Mouse (Mus musculus): ENCODE data around the gene Ucn. TPM values are rescaled to one million over a fixed set of nuclear protein-coding genes. Genes with fewer than 3 reads are reported as not detected.

The Ucn gene
- polyA plus RNA-seq (2011; ENCODE audit: insufficient read depth, insufficient read length, low read depth, missing spikeins), result not detected in 2 replicates

DNA sequence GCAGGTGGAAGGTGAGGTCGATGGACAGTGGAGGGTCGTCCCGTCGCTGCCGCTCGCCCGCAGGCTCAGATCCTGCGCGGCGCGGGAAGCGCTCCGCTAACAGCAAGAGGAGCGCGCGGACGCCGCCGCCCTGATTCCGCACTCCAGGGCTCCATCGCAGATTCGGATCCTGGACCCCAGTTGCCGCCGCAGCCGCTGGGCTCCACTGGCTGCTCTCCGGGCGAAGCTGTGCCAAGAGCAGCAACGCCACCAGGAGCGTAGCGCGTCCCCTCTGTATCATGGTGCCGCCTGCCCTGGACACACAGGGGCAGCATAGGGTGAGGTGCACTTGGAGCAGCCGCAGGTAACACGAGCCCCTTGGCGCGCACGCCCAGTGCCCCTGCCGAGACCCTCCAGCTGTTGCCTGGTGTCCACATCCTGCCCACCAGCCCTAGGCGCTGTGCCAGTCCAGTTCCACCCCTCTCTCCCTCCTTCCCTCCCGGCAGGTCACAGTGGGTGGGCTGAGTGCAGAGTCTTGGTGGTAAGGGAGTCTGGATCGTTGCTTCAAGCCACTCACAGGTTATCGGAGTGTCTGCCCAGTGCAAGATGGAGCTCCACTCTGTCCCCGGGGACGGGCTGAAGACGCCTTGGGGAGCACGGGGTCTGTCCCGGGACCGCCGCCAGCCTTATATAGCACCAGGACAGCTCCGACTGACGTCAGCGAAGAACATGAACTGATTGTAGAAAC is at the start of gene Ucn:
Ucn (minus strand) TSS at position 589 of the 727 bp plus-strand sequence.
- Histone ChIP-seq H3K4me1 (ENCODE audit: control insufficient read depth, insufficient read depth, low read length) (no peaks in the 10 kb centered on the region), H3K36me3 (ENCODE audit: control insufficient read depth, insufficient read depth, low read length, poor library complexity, severe bottlenecking) (no peaks in the 10 kb centered on the region), H3K4me3 (ENCODE audit: low read depth, low read length) (peak within 1 kb of the TSS; percentile 54), H3K9ac (ENCODE audit: low read depth, poor library complexity, severe bottlenecking) (peak within 1 kb of the TSS; percentile 23), H3K9me3 (replicated peaks; ENCODE audit: control insufficient read depth, insufficient read depth, low read length, poor library complexity, severe bottlenecking) (no peaks in the 10 kb centered on the region), H3K27ac (ENCODE audit: insufficient read depth, low read length) (no peak within 1 kb of the TSS), H3K27me3 (ENCODE audit: control insufficient read depth, insufficient read depth, low read length, poor library complexity, severe bottlenecking) (peaks cover 12% of the 10 kb centered on the region; the same call in 1 of the 2 replicates)
- no peak for TF ChIP-seq POLR2A (IDR thresholded peaks at IDR 0.05; ENCODE audit: insufficient read depth, low read length)
- no peak for TF ChIP-seq CTCF (IDR thresholded peaks at IDR 0.05; ENCODE audit: low read depth, low read length)
- no peak for TF ChIP-seq EP300 (IDR thresholded peaks at IDR 0.05; ENCODE audit: insufficient read depth, low read depth, low read length)

GRCm38 (mm10) chr5:31183678-31184077 is 45.0 kb upstream of the Ucn start:
- Histone ChIP-seq H3K27me3 (ENCODE audit: control insufficient read depth, insufficient read depth, low read length, poor library complexity, severe bottlenecking) (no peaks in the 10 kb centered on the region), H3K27ac (ENCODE audit: insufficient read depth, low read length) (no peak overlapping the region), H3K9me3 (replicated peaks; ENCODE audit: control insufficient read depth, insufficient read depth, low read length, poor library complexity, severe bottlenecking) (no peaks in the 10 kb centered on the region), H3K36me3 (ENCODE audit: control insufficient read depth, insufficient read depth, low read length, poor library complexity, severe bottlenecking) (peaks cover 4% of the 10 kb centered on the region; the same call in 1 of the 2 replicates), H3K9ac (ENCODE audit: low read depth, poor library complexity, severe bottlenecking) (no peak overlapping the region), H3K4me3 (ENCODE audit: low read depth, low read length) (no peak overlapping the region), H3K4me1 (ENCODE audit: control insufficient read depth, insufficient read depth, low read length) (no peaks in the 10 kb centered on the region)
- TF ChIP-seq EP300 (IDR thresholded peaks at IDR 0.05; ENCODE audit: insufficient read depth, low read depth, low read length), result no peak
- no peak for TF ChIP-seq POLR2A (IDR thresholded peaks at IDR 0.05; ENCODE audit: insufficient read depth, low read length)
- TF ChIP-seq CTCF (IDR thresholded peaks at IDR 0.05; ENCODE audit: low read depth, low read length), result no peak

DNA sequence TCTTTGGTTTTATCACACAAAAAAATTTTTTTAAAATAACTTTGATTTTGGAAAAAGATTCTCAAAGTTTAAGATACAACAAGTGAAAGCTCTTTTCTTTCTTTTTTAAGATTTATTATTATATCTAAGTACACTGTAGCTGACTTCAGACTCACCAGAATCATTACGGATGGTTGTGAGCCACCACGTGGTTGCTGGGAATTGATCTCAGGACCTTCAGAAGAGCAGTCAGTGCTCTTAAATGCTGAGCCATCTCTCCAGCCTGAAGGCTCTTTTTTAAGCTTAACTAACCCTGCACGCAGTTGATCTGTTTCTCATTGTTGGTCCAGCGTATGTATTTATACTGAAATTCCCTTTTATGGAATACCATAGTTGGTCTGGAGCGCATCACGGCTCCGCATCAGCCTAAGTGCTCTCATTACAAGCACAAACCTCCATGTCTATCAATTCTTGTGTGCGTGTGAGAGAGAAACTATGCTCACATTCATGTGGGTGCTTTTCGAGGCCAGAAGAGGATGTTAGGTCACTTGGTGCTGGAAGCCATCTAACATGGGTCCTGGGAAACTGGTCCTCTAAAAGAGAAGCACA is 42.6 kb upstream of the Ucn start:
- Histone ChIP-seq H3K9ac (ENCODE audit: low read depth, poor library complexity, severe bottlenecking) (peak overlapping the region; percentile 18; the same call in 1 of the 2 replicates), H3K27me3 (ENCODE audit: control insufficient read depth, insufficient read depth, low read length, poor library complexity, severe bottlenecking) (no peaks in the 10 kb centered on the region), H3K4me3 (ENCODE audit: low read depth, low read length) (no peak overlapping the region), H3K36me3 (ENCODE audit: control insufficient read depth, insufficient read depth, low read length, poor library complexity, severe bottlenecking) (no peaks in the 10 kb centered on the region), H3K4me1 (ENCODE audit: control insufficient read depth, insufficient read depth, low read length) (no peaks in the 10 kb centered on the region), H3K9me3 (replicated peaks; ENCODE audit: control insufficient read depth, insufficient read depth, low read length, poor library complexity, severe bottlenecking) (no peaks in the 10 kb centered on the region), H3K27ac (ENCODE audit: insufficient read depth, low read length) (no peak overlapping the region)
- TF ChIP-seq CTCF (IDR thresholded peaks at IDR 0.05; ENCODE audit: low read depth, low read length) (no peak), POLR2A (IDR thresholded peaks at IDR 0.05; ENCODE audit: insufficient read depth, low read length) (no peak), EP300 (IDR thresholded peaks at IDR 0.05; ENCODE audit: insufficient read depth, low read depth, low read length) (no peak)

DNA sequence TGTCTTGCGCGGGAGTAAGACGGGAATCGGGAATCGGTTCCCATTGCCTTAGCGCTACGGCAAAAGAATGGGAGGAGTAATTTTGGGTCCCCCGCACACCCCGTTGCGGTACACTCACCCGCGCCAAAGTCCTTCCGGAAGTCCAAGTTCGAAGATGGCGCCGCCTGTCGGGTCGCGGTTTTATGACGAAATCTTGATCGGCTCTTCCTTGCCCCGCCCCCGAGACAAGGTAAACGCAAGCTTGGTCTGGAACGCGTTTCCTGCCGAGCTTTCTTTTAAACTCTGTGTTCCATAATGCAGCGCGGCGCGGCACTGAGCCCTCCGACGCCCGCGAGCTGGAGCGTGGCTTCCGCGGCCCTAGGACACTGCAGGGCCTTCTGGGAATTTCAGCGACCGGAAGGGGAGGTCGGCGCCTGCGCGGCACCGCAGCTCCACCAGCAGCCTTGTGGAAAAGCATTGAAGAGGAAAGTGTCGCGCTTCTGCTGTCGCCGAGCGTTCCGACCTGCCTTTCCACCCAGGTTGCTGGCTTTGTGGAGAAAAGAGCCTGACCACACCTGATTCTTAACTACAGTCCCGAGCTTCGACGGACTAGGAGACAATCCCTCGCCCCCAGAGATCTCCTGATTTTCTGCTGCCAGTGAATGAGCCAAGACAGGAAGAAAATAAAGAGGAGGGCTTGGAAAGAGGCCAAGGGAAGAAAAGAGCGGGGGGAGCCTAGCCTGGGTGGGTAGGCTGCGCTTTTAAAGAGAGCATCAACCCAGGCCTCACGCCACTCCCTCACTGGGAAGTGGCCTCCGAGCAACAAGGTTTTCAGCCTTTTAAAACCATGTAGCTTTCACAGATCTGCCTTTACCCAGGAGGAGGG is 41.4 kb upstream of the Ucn start, which contains the start of the genes Gm29609 and Gtf3c2:
Gm29609 (minus strand) TSS at position 146 of the 865 bp plus-strand sequence.
Gtf3c2 (minus strand) TSS at position 379 of the 865 bp plus-strand sequence.
- Histone ChIP-seq H3K4me1 (ENCODE audit: control insufficient read depth, insufficient read depth, low read length) (no peaks in the 10 kb centered on the region), H3K27ac (ENCODE audit: insufficient read depth, low read length) (peak within 1 kb of the TSS; percentile 83), H3K9ac (ENCODE audit: low read depth, poor library complexity, severe bottlenecking) (peak within 1 kb of the TSS; percentile 79), H3K4me3 (ENCODE audit: low read depth, low read length) (peak within 1 kb of the TSS; percentile 98), H3K36me3 (ENCODE audit: control insufficient read depth, insufficient read depth, low read length, poor library complexity, severe bottlenecking) (no peaks in the 10 kb centered on the region), H3K27me3 (ENCODE audit: control insufficient read depth, insufficient read depth, low read length, poor library complexity, severe bottlenecking) (no peaks in the 10 kb centered on the region), H3K9me3 (replicated peaks; ENCODE audit: control insufficient read depth, insufficient read depth, low read length, poor library complexity, severe bottlenecking) (no peaks in the 10 kb centered on the region)
- TF ChIP-seq EP300 (IDR thresholded peaks at IDR 0.05; ENCODE audit: insufficient read depth, low read depth, low read length) (no peak), POLR2A (IDR thresholded peaks at IDR 0.05; ENCODE audit: insufficient read depth, low read length) (peak; percentile 86), CTCF (IDR thresholded peaks at IDR 0.05; ENCODE audit: low read depth, low read length) (no peak)

DNA sequence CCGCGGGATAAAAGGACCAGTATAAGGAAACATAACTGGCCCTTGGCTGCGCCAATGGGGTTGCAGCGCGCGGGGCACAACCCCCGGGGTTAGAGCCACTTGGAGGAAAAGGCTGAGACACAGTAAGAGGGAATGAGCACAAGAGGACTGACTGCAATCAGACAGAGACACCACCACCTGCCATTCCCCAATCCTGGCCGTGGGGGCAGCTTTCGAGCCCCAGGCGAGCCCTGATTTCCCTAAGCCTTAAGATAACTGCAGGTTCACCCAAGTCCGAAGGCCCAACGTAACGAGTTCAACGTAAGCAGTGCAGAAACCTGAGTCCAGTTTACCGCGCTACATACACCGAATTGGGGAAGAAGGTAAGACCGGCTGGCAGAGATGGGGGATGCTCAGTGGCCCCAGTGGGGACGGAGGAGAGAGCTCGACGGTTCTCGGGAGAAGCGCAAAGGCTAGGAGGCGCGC is 40.7 kb upstream of the Ucn start:
- H3K4me3 ChIP-seq (ENCODE audit: low read depth, low read length), result peak overlapping the region; percentile 98
- no peaks in the 10 kb centered on the region for H3K4me1 ChIP-seq (ENCODE audit: control insufficient read depth, insufficient read depth, low read length)
- no peaks in the 10 kb centered on the region for H3K9me3 ChIP-seq (replicated peaks; ENCODE audit: control insufficient read depth, insufficient read depth, low read length, poor library complexity, severe bottlenecking)
- no peaks in the 10 kb centered on the region for H3K27me3 ChIP-seq (ENCODE audit: control insufficient read depth, insufficient read depth, low read length, poor library complexity, severe bottlenecking)
- H3K36me3 ChIP-seq (ENCODE audit: control insufficient read depth, insufficient read depth, low read length, poor library complexity, severe bottlenecking), result peaks cover 3% of the 10 kb centered on the region
- peak overlapping the region; percentile 79 for H3K9ac ChIP-seq (ENCODE audit: low read depth, poor library complexity, severe bottlenecking)
- TF ChIP-seq POLR2A (IDR thresholded peaks at IDR 0.05; ENCODE audit: insufficient read depth, low read length) (no peak), EP300 (IDR thresholded peaks at IDR 0.05; ENCODE audit: insufficient read depth, low read depth, low read length) (no peak), CTCF (IDR thresholded peaks at IDR 0.05; ENCODE audit: low read depth, low read length) (no peak)
- peak overlapping the region; percentile 83 for H3K27ac ChIP-seq (ENCODE audit: insufficient read depth, low read length)

All from ES-Bruce4 (cell line).